Comparison of ENCODE assay signal across 9 mouse cellular contexts in the genomic region with DNA sequence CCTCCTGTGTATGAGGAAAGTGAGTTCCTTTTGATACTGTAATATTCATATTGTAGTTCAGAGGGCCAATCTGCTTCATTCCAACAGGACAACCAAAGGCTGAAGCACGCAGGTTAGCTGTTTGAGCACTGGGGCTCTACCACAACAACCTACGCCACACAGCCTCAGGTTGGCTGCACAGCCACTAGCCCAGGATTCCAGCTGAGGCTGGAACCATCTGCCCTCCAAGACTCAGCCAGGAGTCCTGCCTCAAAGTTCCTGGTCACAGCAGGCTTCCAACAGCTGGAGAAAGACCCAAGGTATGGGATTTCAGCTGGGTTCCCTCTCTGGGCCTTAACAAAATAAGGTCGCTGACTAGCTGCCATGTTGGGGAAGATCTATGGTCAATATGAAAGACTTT. TPM values are rescaled to one million over a fixed set of nuclear protein-coding genes. Genes with fewer than 3 reads are reported as not detected.
DNase-seq lines count a peak whose midpoint lies in the region; ATAC-seq and TF ChIP-seq lines count a peak whose summit lies in the region.
"Had no signal": no experiment of that assay in that cellular context is flagged by ENCODE, and none has a peak within 500 bp of the region (broad histone marks: within the 10 kb centered on the region; RNA-seq: fewer than 3 reads in every experiment).

No protein-coding gene starts in this region.

- peaks cover 45% of the 10 kb centered on the region for H3K4me1 ChIP-seq in kidney, adult 2 months (ENCODE audit: control insufficient read depth, insufficient read depth, low read length)
- peaks cover 70% of the 10 kb centered on the region for H3K4me1 ChIP-seq in embryonic facial prominence, embryonic 10.5 days
- H3K4me1 ChIP-seq in hindbrain, embryonic 14.5 days (replicated peaks; ENCODE audit: control insufficient read depth, insufficient read depth, low read length), result peaks cover 47% of the 10 kb centered on the region
- H3K4me1 ChIP-seq in midbrain, embryonic 14.5 days (ENCODE audit: control insufficient read depth, insufficient read depth, low read length), result peaks cover 24% of the 10 kb centered on the region

- TF ChIP-seq CTCF in kidney, adult 2 months (conservative IDR thresholded peaks at IDR 0.05; ENCODE audit: insufficient read depth, insufficient read length, low read depth, low read length), result no peak

- H3K36me3 ChIP-seq in kidney, adult 2 months (ENCODE audit: control insufficient read depth, insufficient read depth, low read length), result no peaks in the 10 kb centered on the region
- H3K36me3 ChIP-seq in embryonic facial prominence, embryonic 10.5 days (replicated peaks), result peaks cover 4% of the 10 kb centered on the region; the same call in 1 of the 2 replicates
- no peaks in the 10 kb centered on the region for H3K36me3 ChIP-seq in hindbrain, embryonic 14.5 days (replicated peaks; ENCODE audit: control insufficient read depth, insufficient read depth)
- no peaks in the 10 kb centered on the region for H3K36me3 ChIP-seq in midbrain, embryonic 14.5 days (ENCODE audit: control insufficient read depth, insufficient read depth, low read length)

- DNase-seq in kidney, adult 2 months, result peak; percentile 37
- no peak for DNase-seq in kidney, postnatal 36 days
- peak; percentile 17 for DNase-seq in embryonic facial prominence, embryonic 10.5 days (ENCODE audit: low spot score)
- DNase-seq in hindbrain, embryonic 14.5 days (ENCODE audit: low spot score), result no peak
- DNase-seq in midbrain, embryonic 14.5 days, result no peak
- DNase-seq in thymus, postnatal 25 days, result no peak
- DNase-seq in embryo, embryonic 11 days, result no peak

- peak; percentile 35; the same call in 1 of the 2 replicates for ATAC-seq in hindbrain, embryonic 14.5 days (ENCODE audit: low FRiP score)
- no peak for ATAC-seq in midbrain, embryonic 14.5 days (ENCODE audit: low FRiP score, low TSS enrichment)
- no peak; the same call in 1 of the 2 replicates for ATAC-seq in erythroid progenitor cell, adult 5-6 weeks (replicated peaks; ENCODE audit: low FRiP score, poor library complexity, severe bottlenecking)

- TF ChIP-seq POLR2A in kidney, adult 2 months (IDR thresholded peaks at IDR 0.05; ENCODE audit: low read depth, low read length), result no peak

- H3K9me3 ChIP-seq in embryonic facial prominence, embryonic 10.5 days, result no peaks in the 10 kb centered on the region
- no peaks in the 10 kb centered on the region for H3K9me3 ChIP-seq in hindbrain, embryonic 14.5 days (ENCODE audit: control insufficient read depth, low read length)
- H3K9me3 ChIP-seq in midbrain, embryonic 14.5 days (ENCODE audit: control insufficient read depth, low read length), result no peaks in the 10 kb centered on the region

- H3K9ac ChIP-seq in hindbrain, embryonic 14.5 days, result no peak overlapping the region
- H3K9ac ChIP-seq in midbrain, embryonic 14.5 days (replicated peaks; ENCODE audit: low read length), result no peak overlapping the region
- H3K9ac ChIP-seq: liver, embryonic 14.5 days had no signal

- 66% methylated on average over 3 of the region's 3 CpGs for WGBS in kidney, adult 2 months
- 80% methylated on average over 3 of the region's 3 CpGs for WGBS in embryonic facial prominence, embryonic 10.5 days
- 63% methylated on average over 3 of the region's 3 CpGs for WGBS in hindbrain, embryonic 14.5 days
- WGBS in midbrain, embryonic 14.5 days, result 85% methylated on average over 3 of the region's 3 CpGs

- H3K27me3 ChIP-seq in kidney, adult 2 months (replicated peaks; ENCODE audit: control insufficient read depth, insufficient read depth, low read length), result no peaks in the 10 kb centered on the region
- H3K27me3 ChIP-seq in embryonic facial prominence, embryonic 10.5 days (replicated peaks; ENCODE audit: low read depth, poor library complexity, severe bottlenecking), result no peaks in the 10 kb centered on the region
- no peaks in the 10 kb centered on the region for H3K27me3 ChIP-seq in hindbrain, embryonic 14.5 days (ENCODE audit: control insufficient read depth, insufficient read depth, low read length)
- no peaks in the 10 kb centered on the region for H3K27me3 ChIP-seq in midbrain, embryonic 14.5 days (ENCODE audit: control insufficient read depth, insufficient read depth, low read length)

- H3K4me3 ChIP-seq in kidney, adult 2 months (ENCODE audit: insufficient read depth, low read depth, low read length), result no peak overlapping the region
- H3K4me3 ChIP-seq in embryonic facial prominence, embryonic 10.5 days, result peak overlapping the region; percentile 44
- no peak overlapping the region for H3K4me3 ChIP-seq in hindbrain, embryonic 14.5 days (replicated peaks; ENCODE audit: low read length)
- no peak overlapping the region for H3K4me3 ChIP-seq in midbrain, embryonic 14.5 days (replicated peaks; ENCODE audit: low read depth, low read length)

- H3K4me2 ChIP-seq in hindbrain, embryonic 14.5 days (replicated peaks), result no peak overlapping the region
- peak overlapping the region; percentile 27; the same call in 1 of the 2 replicates for H3K4me2 ChIP-seq in midbrain, embryonic 14.5 days (ENCODE audit: low read length)

- peak overlapping the region; percentile 74 for H3K27ac ChIP-seq in kidney, adult 2 months (ENCODE audit: insufficient read depth, low read depth, low read length)
- H3K27ac ChIP-seq in embryonic facial prominence, embryonic 10.5 days (replicated peaks), result peak overlapping the region; percentile 92
- H3K27ac ChIP-seq in hindbrain, embryonic 14.5 days, result peak overlapping the region; percentile 90
- H3K27ac ChIP-seq in midbrain, embryonic 14.5 days (replicated peaks; ENCODE audit: low read depth, low read length), result peak overlapping the region; percentile 84
- H3K27ac ChIP-seq: liver, embryonic 14.5 days had no signal

RNA-seq across cellular contexts. Expression of a gene that starts 9.7 kb away (rescaled TPM):
- 76.5 and 87.9 TPM in 2 replicates for polyA plus RNA-seq in kidney, adult 2 months (2012; rRNA removed)
- polyA plus RNA-seq in embryonic facial prominence, embryonic 10.5 days (2016; fragmentation: Nextera tagmentation; extraction: Ambion mirVana), result 56.5 and 66.7 TPM in 2 replicates
- polyA plus RNA-seq in hindbrain, embryonic 14.5 days (2014; fragmentation: Nextera tagmentation; extraction: Ambion mirVana), result 68.9 and 71.4 TPM in 2 replicates
- polyA plus RNA-seq in midbrain, embryonic 14.5 days (2014; fragmentation: Nextera tagmentation; extraction: Ambion mirVana), result 14.3 and 38.3 TPM in 2 replicates
- total RNA-seq in erythroid progenitor cell, adult 5-6 weeks (2015; ENCODE audit: low replicate concordance), result 12.3 and 15.1 TPM in 2 replicates
- total RNA-seq in erythroid progenitor cell, adult 5-6 weeks (2017; ENCODE audit: low replicate concordance), result 14.6 and 16.3 TPM in 2 replicates

RNA-seq across cellular contexts. Expression of a gene that starts 54.3 kb away (rescaled TPM):
- 1.6 and 2.0 TPM in 2 replicates for polyA plus RNA-seq in kidney, adult 2 months (2012; rRNA removed)
- 0.47 and 0.49 TPM in 2 replicates for polyA plus RNA-seq in embryonic facial prominence, embryonic 10.5 days (2016; fragmentation: Nextera tagmentation; extraction: Ambion mirVana)
- polyA plus RNA-seq in hindbrain, embryonic 14.5 days (2014; fragmentation: Nextera tagmentation; extraction: Ambion mirVana), result 0.20 and 0.36 TPM in 2 replicates
- polyA plus RNA-seq in midbrain, embryonic 14.5 days (2014; fragmentation: Nextera tagmentation; extraction: Ambion mirVana), result 0.14 and 0.26 TPM in 2 replicates
- total RNA-seq in erythroid progenitor cell, adult 5-6 weeks (2015; ENCODE audit: low replicate concordance), result 7.1 and 7.2 TPM in 2 replicates
- total RNA-seq in erythroid progenitor cell, adult 5-6 weeks (2017; ENCODE audit: low replicate concordance), result 1.5 and 2.1 TPM in 2 replicates

Comparison
In these comparisons a context has a peak if more than half of its experiments do, and no peak if none do; other contexts are left out.
1. DNase-seq: peak in kidney, adult 2 months (single experiment) and embryonic facial prominence, embryonic 10.5 days (single experiment); none in kidney, postnatal 36 days (0 of 2), hindbrain, embryonic 14.5 days (single experiment), midbrain, embryonic 14.5 days (single experiment), thymus, postnatal 25 days (single experiment) and embryo, embryonic 11 days (single experiment).
2. Peak in every context shown above with its lines, with median percentiles within 50 percentile points of each other: H3K27ac ChIP-seq.